Mouse (Mus musculus) cerebellum, postnatal 14 days (tissue): ENCODE measurements around the gene Ifitm5.
"Not testable (repeated sequence)": the region's sequence is repeated elsewhere in the genome, so short reads cannot be mapped to it uniquely, and the experiment has no call there.

Source experiments
- DNase-seq, 2 experiments: peaks; one replicate each; pipeline ENCODE4 v3.0.0; 2021; ENCODE audit warnings: mixed read lengths in 2 of 2

The Ifitm5 gene

GRCm38 (mm10) chr7:140949824-140950530 is at the start of gene Ifitm5:
TSS of gene Ifitm5 (minus strand) at chr7:140950291.
- no peak for DNase-seq

DNA sequence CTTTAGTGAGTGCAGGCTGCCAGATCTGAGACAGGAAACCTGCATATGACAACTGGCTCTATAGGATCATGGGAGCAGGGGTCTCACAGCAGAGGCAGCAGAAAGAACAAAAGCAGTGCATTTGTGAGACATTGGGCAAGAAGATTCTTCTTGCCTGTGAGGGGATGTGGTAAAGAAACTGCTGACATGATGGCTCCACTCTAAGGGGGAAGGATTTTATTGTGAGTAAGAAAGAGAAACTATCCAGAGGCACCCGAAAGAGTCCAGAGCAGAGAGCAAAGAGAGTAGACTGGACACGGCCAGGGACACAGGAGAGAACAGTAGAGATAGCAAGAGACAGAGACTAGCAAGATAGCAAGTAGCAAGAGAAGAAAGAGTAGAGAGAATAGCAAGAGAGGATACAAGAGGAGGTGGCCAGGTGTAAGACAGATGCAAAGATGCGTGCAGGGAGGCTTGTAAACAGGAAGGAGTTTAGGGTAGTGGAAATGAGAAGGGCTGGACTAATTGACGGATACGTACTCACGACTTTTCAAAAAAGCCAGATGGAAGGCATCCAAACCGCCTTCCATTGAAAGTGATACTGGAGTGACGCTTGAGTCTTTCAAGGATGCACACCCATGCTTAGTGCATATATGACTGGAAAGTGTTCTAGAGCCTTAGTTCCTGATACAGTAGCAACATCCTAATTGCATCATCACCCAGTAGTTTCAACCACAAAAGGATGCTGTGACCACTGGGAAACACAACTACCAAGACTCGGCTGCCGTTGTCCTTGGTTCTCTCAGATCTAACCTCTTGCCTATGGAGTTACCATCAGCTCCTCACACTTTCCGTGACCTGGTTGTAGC is 49.0 kb upstream of the Ifitm5 start:
- DNase-seq, result no peak

GRCm38 (mm10) chr7:140997817-140998216 is 47.7 kb upstream of the Ifitm5 start:
- DNase-seq, result no peak

DNA sequence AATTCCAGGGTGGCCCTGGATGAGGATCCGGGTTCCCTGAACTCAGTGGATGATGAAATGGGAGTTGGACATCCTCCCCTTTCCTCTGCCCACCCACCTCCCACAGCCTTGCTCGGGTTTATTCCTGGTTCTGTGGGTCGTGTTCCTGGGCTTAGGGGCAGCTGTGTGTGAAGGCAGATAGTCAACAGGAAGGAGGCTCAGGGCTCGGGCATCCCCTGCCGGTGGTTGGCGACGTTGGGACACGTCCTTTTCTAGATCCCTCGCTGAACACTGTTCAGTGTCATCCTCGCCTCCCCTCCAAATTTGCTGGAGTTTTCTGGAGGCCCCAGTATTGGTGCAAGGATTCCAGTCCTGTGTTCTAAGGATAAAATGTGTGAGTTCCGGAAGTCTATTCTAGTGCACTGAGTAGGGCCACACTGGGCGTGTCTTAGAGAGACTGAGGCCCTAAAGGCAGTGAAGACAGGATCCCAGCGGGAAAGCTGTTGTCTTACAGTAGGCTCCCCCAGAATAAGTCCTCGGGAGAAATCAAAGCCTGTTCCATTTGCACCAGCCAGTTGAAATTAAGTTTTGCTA is 41.1 kb upstream of the Ifitm5 start:
- no peak for DNase-seq

DNA sequence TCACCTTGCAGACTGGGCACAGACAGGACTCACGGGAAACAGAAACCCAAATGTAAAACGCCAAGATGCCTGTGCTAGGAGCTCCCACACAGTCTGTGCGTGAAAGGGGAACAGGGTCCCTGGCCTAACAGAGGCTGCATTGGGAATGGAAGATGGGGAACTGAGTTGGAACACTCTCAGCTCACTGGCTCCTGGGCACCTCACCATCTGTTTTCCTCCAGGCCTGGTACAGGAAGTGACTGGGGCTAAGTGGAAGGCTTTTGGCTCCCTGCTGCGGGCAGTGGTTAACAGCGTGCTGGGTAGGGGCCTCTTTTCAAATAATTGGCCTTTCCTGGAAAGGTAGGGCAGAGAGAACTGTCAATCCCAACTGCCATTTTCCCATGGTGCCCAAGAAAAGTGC is 40.5 kb upstream of the Ifitm5 start:
- no peak for DNase-seq

- no peak for DNase-seq
Measured at GRCm38 (mm10) chr7:140990185-140990584, 40.1 kb upstream of the Ifitm5 start.

DNA sequence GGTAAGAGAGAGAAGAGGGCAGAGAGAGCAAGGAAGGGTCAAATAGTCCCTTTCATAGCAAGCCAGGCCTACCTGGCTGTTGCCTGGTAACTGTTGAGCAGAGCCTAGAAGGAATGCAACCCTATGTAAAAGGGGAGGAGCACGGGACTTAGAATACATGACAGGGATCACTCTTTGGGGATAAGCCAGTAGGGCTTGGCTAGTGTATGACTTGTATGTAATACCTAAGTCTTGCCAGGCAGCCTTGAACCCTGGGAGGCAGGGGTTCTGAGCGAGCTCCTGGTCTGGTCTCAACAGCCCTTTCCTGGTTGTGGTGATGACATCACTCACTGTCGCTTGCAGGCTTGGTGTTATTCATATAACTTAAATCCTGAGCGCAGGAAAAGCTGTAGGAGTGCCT is 38.9 kb upstream of the Ifitm5 start:
- DNase-seq, result no peak

- DNase-seq, result no peak
Measured at GRCm38 (mm10) chr7:140987182-140988138, 37.4 kb upstream of the Ifitm5 start.

DNA sequence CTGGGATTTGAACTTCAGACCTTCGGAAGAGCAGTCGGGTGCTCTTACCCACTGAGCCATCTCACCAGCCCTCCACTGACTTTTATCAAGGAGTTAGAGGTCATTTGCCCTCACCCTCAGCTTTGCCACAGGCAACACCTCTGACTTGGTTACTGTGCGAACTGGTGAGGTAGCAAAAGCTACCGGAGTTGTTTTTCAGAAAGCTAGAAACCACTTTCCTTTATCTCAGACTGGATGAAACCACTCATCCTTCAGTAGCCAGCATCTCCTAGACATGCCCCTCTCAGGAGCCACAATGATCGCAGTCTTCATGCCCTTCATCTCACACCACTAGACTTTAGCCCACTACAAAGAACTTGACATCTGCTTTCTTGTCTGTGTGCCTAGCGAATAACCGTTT is 32.9 kb upstream of the Ifitm5 start:
- no peak for DNase-seq

- DNase-seq, result no peak
Measured at GRCm38 (mm10) chr7:140981704-140982103, 31.6 kb upstream of the Ifitm5 start.

DNA sequence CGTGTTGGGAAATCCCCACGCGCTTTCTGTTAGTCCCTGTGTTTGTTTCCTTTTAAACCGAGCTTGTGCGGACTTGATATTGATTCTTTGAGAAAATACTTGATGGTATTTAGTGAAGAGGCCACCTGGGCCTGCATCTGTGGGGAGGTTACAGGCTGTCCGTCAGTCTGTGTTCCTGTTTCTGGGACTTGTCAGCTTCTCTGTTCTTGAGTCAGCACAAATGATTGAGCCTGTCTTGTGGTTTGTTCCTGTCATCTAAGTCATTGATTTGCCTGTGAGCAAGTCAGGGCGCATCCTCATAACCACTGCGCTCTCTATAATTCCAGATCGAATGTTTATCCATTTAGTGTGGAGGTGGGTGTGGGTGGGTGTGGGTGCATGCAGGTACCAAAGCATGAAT is 26.6 kb upstream of the Ifitm5 start:
- DNase-seq, result not testable (repeated sequence)

DNA sequence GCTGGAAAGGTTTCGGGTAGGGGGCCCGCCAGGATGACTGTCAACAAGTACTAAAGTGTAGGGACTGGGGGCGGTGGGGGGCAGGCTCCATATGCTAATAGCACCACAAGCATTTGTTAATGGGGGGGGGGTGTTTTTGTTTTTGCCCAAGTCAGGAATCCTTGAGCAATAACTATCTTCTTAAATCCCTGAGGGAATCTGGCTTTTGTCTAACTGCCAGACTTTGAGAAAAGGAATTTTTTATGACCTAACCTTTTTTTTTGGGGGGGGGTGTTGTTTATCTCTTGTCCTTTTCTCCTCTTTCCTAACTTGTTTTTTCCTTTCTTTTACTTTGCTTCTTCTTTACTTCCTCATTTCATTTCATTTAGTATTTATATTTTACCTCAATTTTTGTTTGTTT is 25.4 kb upstream of the Ifitm5 start:
- DNase-seq, result no peak

- DNase-seq, result no peak
Measured at GRCm38 (mm10) chr7:140974940-140975339, 24.8 kb upstream of the Ifitm5 start.

DNA sequence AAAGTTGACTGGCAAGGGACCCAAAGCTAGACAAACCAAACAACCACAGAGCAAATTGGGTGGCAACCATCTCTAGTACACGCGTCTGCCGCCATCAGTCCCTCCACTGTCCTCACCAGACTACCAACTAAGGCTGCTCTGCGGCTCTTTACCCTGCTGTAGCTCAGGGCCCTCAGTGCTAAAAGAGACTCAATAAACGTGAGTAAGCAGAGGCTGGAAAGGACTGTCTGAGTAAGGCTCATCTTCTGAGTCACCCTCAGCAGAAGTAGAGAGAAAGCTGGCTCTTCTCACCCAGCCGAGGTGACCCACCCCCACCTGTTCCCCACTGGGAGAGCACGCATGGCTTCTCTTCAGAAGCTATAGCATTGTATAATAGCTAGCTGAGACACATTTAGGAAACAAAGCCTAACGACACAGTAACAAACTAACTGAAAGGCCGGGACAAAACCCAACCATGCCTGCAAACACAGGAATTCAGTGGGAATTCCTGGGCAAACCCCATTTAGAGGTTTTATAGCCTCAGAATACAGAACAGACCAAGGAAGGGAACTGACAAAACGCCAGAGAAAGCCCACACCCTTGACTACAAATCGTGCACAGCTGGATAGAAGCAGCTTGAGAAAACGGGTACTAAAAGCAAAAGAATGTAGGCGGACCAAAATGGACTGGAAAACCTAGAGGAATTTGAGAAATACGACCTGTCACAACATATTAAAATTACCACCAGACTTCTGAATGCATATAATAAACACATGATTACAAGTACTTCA is 23.5 kb upstream of the Ifitm5 start:
- no peak for DNase-seq

DNA sequence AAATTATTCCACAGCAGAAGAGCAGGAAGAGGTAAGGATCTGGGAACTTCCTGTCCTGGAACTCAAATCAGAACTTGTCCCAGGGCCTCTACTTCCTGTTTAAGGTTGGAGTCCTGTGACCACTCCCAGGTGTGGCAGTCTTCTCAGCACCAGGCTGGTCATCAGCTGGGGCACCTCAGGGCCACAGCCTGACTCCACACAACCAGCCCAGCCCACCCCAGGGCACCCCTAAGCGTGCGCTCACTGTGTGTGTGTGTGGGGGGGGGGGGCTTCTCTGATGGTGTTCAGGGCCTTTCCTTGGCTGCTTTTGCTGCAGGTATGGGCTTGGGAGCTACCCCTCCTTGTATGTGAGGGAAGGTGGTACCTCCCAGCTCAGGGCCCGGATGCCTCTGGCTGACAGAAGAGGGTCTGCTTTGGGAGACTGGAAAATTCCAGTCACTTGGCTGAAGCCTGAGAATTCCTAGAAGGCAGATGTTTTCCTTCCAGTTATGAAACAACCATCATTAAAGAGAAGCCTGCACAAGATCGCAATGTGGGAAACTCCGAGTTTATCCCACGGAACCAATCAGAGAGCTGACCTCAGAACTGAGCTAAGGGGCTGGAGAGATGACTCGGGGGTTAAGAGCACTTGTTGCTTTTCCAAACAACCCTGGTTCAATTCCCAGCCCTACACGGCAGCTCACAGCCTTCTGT is 21.5 kb upstream of the Ifitm5 start:
- no peak for DNase-seq

DNA sequence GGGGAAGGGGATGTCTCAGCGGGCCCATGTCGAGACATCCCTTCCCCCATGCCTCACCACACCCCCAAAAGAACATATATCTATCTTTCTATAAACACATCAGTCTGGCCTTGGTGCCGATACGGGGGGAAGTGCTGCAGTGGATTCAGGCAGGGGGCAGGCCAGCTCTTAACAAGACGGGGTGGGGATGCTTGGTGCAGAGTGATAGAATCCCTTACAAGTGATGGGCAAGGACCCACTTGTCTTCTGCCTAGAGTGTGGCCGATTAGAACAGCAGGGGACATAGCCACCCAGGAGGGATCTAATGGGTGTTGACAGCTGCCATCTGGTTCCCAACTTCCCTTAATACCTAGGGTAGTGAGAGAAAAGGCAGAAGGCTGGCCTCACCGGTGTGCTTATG is 20.8 kb upstream of the Ifitm5 start:
- no peak for DNase-seq

- not testable (repeated sequence) for DNase-seq
Measured at GRCm38 (mm10) chr7:140968710-140969109, 18.6 kb upstream of the Ifitm5 start.

GRCm38 (mm10) chr7:140967862-140968591 is 17.9 kb upstream of the Ifitm5 start:
- DNase-seq, result no peak

GRCm38 (mm10) chr7:140966921-140967320 is 16.8 kb upstream of the Ifitm5 start, which contains the start of gene Ifitm1:
TSS of gene Ifitm1 (plus strand) at chr7:140967221.
- DNase-seq, result no peak

DNA sequence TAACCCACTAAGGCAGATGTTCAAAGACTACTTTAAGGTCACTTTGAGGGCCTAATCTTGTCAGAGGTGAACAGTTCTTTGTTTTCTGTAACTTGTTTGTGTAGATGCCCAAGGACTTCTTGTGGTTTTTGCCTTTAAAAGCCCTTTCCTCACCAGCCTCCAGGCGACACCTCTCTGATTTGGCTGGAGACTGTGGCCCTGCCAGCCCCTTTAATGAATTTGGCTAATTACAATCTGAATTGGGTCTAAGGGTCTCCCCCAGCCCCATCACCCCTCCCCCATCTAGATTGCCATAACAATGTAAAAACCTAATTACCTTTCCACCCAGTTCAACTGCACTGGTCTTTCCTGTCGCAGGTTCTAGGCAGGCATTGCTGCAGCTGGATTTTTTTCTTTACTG is 12.6 kb upstream of the Ifitm5 start:
- DNase-seq, result no peak
